Mouse (Mus musculus) midbrain, embryonic 13.5 days (tissue): ENCODE measurements at regions not wholly inside any gene's neighbourhood (a gene's known extent, or its start where the extent isn't known, plus 50 kb on each side); places are given as distances from the start of the nearest gene placed in this dataset.
A peak's percentile ranks its signal among the peaks of the same experiment; 100 is the strongest.

ENCODE experiments used
- ATAC-seq: fragments of 200-750 bp; cut with Nextera tagmentation; 2 replicates; pipeline ENCODE4 v1.8.0; 2017; ENCODE audit warnings: mild to moderate bottlenecking, moderate TSS enrichment, moderate library complexity
- H3K27ac ChIP-seq: fragments of 300-500 bp; sonication (generic); 2 replicates; pipeline ENCODE4 v1.5.1; 2015; ENCODE audit warnings: inconsistent platforms, mild to moderate bottlenecking, moderate library complexity
- H3K27me3 ChIP-seq: fragments of 300-500 bp; sonication (generic); 2 replicates; pipeline ENCODE4 v1.6.1; 2015; ENCODE audit warnings: mild to moderate bottlenecking, inconsistent platforms
- H3K36me3 ChIP-seq: fragments of 300-500 bp; sonication (generic); 2 replicates; pipeline ENCODE4 v1.6.1; 2015; ENCODE audit warnings: mild to moderate bottlenecking, inconsistent platforms
- H3K4me1 ChIP-seq: fragments of 300-500 bp; sonication (generic); replicated peaks from 2 replicates; pipeline ENCODE4 v1.6.1; 2015; ENCODE audit warnings: inconsistent platforms
- H3K4me2 ChIP-seq: fragments of 300-500 bp; sonication (generic); replicated peaks from 2 replicates; pipeline ENCODE4 v1.6.1; 2015; ENCODE audit warnings: moderate library complexity, mild to moderate bottlenecking, inconsistent platforms
- H3K4me3 ChIP-seq: fragments of 300-500 bp; sonication (generic); replicated peaks from 2 replicates; pipeline ENCODE4 v1.5.1; 2015; ENCODE audit warnings: mild to moderate bottlenecking, inconsistent platforms
- H3K9ac ChIP-seq: fragments of 300-500 bp; sonication (generic); replicated peaks from 2 replicates; pipeline ENCODE4 v1.6.1; 2015; ENCODE audit warnings: mild to moderate bottlenecking, inconsistent platforms
- H3K9me3 ChIP-seq: fragments of 300-500 bp; sonication (generic); 2 replicates; pipeline ENCODE4 v1.6.1; 2016; ENCODE audit warnings: mild to moderate bottlenecking, inconsistent platforms
- WGBS: fragments of 180-500 bp; shearing (Covaris S2); methylation state at CpG from one replicate; pipeline ENCODE4 v1.1.7; 2015; 5-methylcytosine and 5-hydroxymethylcytosine counted together

DNA sequence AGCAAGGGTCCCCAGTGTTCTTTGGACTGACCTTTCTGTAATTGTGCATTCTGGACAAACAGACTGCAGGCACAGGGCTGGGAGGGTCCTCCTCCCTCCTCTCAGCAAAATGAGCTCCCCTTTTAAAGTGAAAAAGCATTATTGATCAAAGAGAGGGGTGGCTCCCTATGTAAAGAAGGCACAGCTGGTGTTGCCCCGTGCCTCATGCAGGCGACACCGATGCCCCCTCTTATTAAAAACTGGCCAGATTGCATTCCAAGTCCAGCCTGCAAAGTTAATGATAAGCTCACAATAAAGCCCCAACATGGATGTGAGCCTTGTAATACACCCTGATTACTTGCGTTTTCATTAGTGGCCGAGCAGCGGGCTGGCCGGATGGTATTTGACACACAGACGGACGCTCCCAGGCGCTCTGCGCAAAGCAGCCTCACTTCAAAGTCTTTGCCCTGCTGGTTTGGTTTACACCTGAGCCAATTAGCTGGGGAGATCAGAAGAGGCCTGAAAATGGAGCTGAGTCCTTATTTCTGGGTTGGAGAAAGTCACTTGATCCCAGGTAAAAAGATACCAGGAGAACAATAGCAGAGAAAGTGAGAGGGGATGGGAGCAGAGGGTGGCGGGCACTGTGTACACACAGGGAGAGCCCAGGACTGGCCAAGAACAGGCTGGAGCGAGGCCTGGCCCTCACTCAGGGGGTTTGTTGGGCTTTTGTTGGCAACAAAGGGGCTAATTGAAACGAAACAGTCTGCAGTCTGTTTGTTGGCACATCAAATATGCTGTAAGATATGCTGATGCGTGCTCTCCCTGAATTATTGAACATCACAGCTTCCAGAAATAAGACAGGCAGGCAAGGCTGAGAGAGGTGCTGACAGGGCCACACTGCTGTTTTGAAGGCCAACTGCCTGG is 301.4 kb upstream of the Irx4 start:
- H3K9ac ChIP-seq, result no peak overlapping the region
- peak overlapping the region; percentile 74 for H3K27ac ChIP-seq
- H3K4me1 ChIP-seq, result peaks cover 21% of the 10 kb centered on the region
- ATAC-seq, result peak; percentile 89
- H3K4me3 ChIP-seq, result no peak overlapping the region
- H3K4me2 ChIP-seq, result peak overlapping the region; percentile 30
- H3K36me3 ChIP-seq, result no peaks in the 10 kb centered on the region
- H3K9me3 ChIP-seq, result no peaks in the 10 kb centered on the region
- WGBS, result 9% methylated on average over 15 of the region's 15 CpGs
- H3K27me3 ChIP-seq, result peaks cover 9% of the 10 kb centered on the region

DNA sequence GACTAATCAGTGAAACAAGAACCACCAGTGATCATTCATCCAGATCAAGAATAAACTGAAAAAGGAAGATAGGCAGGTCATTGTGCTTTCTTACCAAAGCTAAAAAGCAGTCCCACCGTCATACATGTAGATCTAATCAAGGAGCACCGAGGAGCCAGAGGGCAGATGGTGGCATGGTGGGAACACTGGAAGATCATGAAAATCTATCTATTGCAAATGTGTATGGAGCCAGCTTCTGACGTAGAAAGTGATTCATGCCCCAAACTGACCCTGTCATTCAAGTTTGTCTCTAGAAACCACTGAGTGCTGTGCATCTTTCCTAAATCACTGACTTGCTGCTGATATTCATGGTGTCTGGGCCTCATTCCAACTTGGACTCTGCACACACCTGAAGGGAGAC is 299.0 kb upstream of the Irx4 start:
- H3K36me3 ChIP-seq, result no peaks in the 10 kb centered on the region
- H3K9ac ChIP-seq, result no peak overlapping the region
- peaks cover 8% of the 10 kb centered on the region for H3K27me3 ChIP-seq
- no peak for ATAC-seq
- H3K4me3 ChIP-seq, result no peak overlapping the region
- no peak overlapping the region for H3K4me2 ChIP-seq
- whole genome bisulfite sequencing, result 91% methylated on average over 3 of the region's 3 CpGs
- H3K4me1 ChIP-seq, result peaks cover 21% of the 10 kb centered on the region
- H3K27ac ChIP-seq, result no peak overlapping the region
- no peaks in the 10 kb centered on the region for H3K9me3 ChIP-seq

DNA sequence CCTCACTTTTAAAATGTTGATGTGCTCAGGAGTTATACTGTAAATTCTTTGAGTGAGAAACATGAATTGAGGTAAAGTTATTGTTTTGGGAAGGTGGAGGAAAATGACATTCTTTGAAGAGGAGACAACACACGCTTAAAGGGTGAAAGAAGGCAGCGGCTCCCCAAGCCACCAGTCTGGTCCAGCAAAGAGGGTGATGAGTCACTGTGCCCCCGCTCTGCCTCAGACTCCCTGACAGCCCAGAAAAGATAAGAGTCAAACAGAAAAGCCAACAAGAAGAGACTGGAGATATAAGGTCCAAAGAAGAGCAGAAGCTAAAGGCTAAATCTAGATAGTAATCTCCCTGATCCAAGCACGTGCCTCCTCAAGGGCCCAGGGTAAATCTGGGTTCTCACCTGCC is 288.1 kb upstream of the Irx4 start:
- Histone ChIP-seq H3K4me3 (no peak overlapping the region), H3K9ac (no peak overlapping the region), H3K36me3 (no peaks in the 10 kb centered on the region), H3K4me2 (no peak overlapping the region), H3K27ac (no peak overlapping the region), H3K9me3 (no peaks in the 10 kb centered on the region), H3K27me3 (0 out of 2 replicates have a peak, but pooled peaks cover 5% of the 10 kb centered on the region), H3K4me1 (no peaks in the 10 kb centered on the region)
- 88% methylated on average over 4 of the region's 4 CpGs for WGBS
- ATAC-seq, result no peak

DNA sequence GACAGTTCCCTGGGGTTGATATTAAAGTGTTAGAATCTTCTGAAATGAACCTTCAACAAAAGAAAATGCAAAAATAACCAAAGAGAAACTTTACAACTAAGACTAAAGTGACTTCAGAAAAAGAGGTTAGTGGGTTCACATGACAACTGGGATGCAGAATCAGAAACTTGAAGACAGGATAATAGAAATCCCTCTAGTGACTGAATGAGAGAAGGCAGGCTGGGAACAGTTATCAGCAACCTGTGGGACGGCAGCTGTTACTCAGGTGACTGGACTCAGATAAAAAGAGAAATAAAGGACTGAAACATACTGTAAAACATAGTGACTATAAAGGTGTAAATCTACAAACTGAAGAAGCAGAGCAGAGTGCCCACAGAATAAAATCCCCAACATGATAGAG is 287.4 kb upstream of the Irx4 start:
- Histone ChIP-seq H3K9ac (no peak overlapping the region), H3K4me1 (no peaks in the 10 kb centered on the region), H3K36me3 (no peaks in the 10 kb centered on the region), H3K27me3 (0 out of 2 replicates have a peak, but pooled peaks cover 5% of the 10 kb centered on the region), H3K27ac (no peak overlapping the region), H3K4me3 (no peak overlapping the region), H3K9me3 (no peaks in the 10 kb centered on the region), H3K4me2 (no peak overlapping the region)
- 46% methylated on average over 1 of the region's 1 CpGs for WGBS
- ATAC-seq, result no peak

DNA sequence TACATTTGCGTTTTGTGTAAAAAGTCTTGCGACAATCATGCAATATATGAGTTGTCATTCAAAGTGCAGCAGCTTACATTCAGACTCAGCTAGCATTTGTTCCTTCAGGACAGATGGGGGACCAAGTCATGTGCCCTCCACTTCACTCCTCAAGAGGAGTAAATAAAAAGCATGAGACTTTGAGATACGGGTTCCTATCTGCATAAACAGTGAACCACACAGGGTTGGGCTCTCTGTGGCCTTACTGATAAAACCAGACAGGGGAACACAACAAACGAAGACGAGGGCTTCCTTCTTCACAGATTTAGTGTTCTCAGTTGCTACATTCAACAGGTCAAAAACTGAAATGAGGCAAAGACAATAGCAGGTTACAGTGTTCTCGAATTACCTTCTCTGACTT is 283.1 kb upstream of the Irx4 start:
- Histone ChIP-seq H3K4me2 (no peak overlapping the region), H3K27ac (no peak overlapping the region), H3K9me3 (no peaks in the 10 kb centered on the region), H3K36me3 (no peaks in the 10 kb centered on the region), H3K9ac (no peak overlapping the region), H3K4me3 (no peak overlapping the region), H3K4me1 (no peaks in the 10 kb centered on the region), H3K27me3 (0 out of 2 replicates have a peak, but pooled peaks cover 4% of the 10 kb centered on the region)
- 91% methylated on average over 6 of the region's 6 CpGs for WGBS
- no peak for ATAC-seq

DNA sequence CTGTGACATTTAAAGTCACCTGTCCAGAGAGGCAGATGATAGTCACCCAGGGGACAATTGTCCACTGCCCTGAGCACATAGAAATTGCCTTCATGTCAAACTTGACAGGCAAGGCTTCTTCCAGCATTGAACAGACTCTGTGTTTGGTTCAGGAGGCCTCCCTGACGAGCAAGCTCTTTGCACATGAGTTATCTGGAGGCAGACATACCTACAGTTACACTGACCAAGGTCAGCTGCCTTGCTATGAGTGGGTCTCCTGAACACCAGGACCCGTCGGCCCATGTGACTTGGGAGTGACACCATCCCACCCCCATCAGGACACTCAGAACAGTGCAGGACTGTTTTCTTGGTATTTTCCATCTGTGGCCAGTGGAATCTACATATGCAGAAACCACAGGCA is 282.3 kb upstream of the Irx4 start:
- ATAC-seq, result no peak
- H3K27ac ChIP-seq, result no peak overlapping the region
- no peaks in the 10 kb centered on the region for H3K9me3 ChIP-seq
- no peak overlapping the region for H3K4me2 ChIP-seq
- H3K27me3 ChIP-seq, result no peaks in the 10 kb centered on the region
- WGBS, result 80% methylated on average over 3 of the region's 3 CpGs
- H3K4me3 ChIP-seq, result no peak overlapping the region
- no peaks in the 10 kb centered on the region for H3K36me3 ChIP-seq
- no peak overlapping the region for H3K9ac ChIP-seq
- H3K4me1 ChIP-seq, result no peaks in the 10 kb centered on the region

DNA sequence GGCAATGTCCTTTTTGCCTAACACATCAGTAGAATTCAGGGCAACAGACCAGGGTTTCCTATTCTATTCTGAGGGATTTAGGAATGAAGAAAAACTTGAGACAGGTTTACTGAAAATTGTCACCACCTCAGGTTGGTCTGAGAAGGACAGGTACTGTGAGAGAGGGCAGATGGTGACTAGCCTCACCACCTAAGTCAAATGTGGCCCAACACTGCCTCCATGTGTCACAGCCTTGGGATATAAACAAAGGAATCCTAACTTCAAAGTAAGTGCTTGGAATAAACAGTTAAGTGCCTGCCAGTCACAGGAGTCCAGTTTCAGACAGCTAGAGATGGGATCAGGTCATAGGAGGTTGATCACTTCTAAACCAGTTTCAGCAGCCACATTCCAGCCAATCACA is 281.3 kb upstream of the Irx4 start:
- no peaks in the 10 kb centered on the region for H3K9me3 ChIP-seq
- no peak overlapping the region for H3K4me2 ChIP-seq
- H3K4me3 ChIP-seq, result no peak overlapping the region
- no peak for ATAC-seq
- no peak overlapping the region for H3K27ac ChIP-seq
- no peaks in the 10 kb centered on the region for H3K27me3 ChIP-seq
- no peaks in the 10 kb centered on the region for H3K4me1 ChIP-seq
- H3K36me3 ChIP-seq, result no peaks in the 10 kb centered on the region
- H3K9ac ChIP-seq, result no peak overlapping the region

DNA sequence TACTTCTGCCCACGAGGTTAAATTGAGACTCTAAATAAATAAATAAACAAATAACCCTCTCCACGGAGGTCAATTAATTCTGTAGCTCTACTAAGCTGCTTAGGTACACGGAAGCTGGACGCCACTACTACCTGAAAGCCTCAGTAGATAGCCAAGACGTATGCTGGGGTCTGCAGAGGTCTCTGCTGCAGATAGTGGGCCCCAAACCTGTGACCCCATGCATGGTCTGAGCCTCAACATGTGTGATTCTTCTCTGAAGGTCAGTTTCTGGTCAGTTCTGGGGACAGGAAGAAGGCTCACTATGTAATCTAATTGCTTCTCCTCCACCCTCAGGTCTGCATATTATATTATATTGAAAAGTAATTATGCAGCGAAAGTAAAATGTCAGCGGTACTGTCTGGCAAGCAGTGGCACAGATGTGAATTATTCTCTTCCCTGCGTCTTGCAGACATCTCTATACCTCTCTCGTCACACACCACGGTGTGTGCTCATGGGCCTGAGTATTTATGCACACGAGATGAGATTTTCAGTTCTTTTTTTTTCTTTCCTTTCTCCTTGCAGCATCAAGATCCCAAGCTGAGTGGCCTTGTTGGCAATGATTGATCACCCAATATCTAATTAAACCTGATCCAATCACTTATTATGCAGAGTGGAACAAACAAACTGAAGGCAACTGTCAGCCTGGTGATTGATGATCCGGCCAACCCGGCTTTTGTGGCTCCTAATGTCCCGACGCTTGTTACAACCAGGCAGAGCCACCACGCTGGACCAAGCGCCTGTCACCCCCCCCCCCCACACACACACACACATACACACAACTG is 267.5 kb upstream of the Irx4 start:
- WGBS, result 77% methylated on average over 17 of the region's 17 CpGs
- peak; percentile 55; the same call in 1 of the 2 replicates for ATAC-seq
- H3K4me2 ChIP-seq, result no peak overlapping the region

DNA sequence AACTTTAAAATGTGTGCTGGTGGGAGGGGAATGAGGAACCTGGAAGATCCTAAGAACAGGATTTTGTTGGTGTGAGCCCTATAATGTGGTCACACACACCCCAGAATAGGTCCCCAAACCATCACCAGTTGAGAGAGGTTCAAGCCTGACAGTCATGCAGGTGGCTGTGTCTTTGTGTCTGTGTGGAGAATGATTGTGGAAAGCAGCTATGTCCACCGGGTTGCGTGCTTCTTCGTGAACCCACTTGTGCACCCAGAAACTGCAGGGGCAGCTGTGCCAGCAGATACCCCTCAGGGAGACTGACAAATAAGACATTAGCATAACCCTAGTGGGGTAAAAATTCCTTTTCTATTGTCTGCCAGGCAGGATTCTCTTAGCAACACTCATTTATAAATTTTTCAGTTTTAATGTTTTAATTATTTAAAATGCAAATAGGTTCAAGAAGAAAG is 266.8 kb upstream of the Irx4 start:
- Histone ChIP-seq H3K4me3 (no peak overlapping the region), H3K4me1 (peaks cover 14% of the 10 kb centered on the region), H3K36me3 (no peaks in the 10 kb centered on the region), H3K4me2 (no peak overlapping the region), H3K27me3 (no peaks in the 10 kb centered on the region), H3K27ac (no peak overlapping the region), H3K9me3 (no peaks in the 10 kb centered on the region), H3K9ac (no peak overlapping the region)
- peak; percentile 37; the same call in 1 of the 2 replicates for ATAC-seq
- WGBS, result 53% methylated on average over 3 of the region's 3 CpGs

More for the DNA sequence above, 267.5 kb upstream of the Irx4 start:
- H3K27ac ChIP-seq, result no peak overlapping the region; the same call in 1 of the 2 replicates
- H3K4me1 ChIP-seq, result peaks cover 14% of the 10 kb centered on the region
- H3K9me3 ChIP-seq, result no peaks in the 10 kb centered on the region
- no peak overlapping the region for H3K9ac ChIP-seq
- H3K4me3 ChIP-seq, result no peak overlapping the region
- no peaks in the 10 kb centered on the region for H3K36me3 ChIP-seq
- H3K27me3 ChIP-seq, result no peaks in the 10 kb centered on the region

DNA sequence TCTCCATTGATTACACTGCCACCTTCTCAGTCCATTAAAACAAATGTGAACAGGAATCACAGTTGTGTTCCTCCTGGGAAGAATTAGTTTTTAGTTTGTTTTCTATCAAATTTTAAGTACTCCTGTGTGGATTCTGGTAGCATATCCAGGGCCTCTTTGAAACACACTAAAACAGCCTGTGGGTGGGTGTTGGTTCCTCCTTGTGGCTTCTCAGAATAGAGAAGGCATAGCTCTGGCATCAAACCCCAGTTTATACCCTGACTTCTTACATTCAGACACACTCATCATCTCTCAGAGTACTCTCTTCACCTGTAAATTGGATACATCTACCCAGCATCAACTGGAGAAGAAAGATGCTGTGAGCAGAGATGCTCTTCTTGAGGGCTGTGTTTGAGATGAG is 265.7 kb upstream of the Irx4 start:
- no peak overlapping the region for H3K4me2 ChIP-seq
- H3K9ac ChIP-seq, result no peak overlapping the region
- no peaks in the 10 kb centered on the region for H3K9me3 ChIP-seq
- no peaks in the 10 kb centered on the region for H3K36me3 ChIP-seq
- no peak overlapping the region for H3K27ac ChIP-seq
- no peak for ATAC-seq
- H3K27me3 ChIP-seq, result no peaks in the 10 kb centered on the region
- peaks cover 14% of the 10 kb centered on the region for H3K4me1 ChIP-seq
- H3K4me3 ChIP-seq, result no peak overlapping the region

DNA sequence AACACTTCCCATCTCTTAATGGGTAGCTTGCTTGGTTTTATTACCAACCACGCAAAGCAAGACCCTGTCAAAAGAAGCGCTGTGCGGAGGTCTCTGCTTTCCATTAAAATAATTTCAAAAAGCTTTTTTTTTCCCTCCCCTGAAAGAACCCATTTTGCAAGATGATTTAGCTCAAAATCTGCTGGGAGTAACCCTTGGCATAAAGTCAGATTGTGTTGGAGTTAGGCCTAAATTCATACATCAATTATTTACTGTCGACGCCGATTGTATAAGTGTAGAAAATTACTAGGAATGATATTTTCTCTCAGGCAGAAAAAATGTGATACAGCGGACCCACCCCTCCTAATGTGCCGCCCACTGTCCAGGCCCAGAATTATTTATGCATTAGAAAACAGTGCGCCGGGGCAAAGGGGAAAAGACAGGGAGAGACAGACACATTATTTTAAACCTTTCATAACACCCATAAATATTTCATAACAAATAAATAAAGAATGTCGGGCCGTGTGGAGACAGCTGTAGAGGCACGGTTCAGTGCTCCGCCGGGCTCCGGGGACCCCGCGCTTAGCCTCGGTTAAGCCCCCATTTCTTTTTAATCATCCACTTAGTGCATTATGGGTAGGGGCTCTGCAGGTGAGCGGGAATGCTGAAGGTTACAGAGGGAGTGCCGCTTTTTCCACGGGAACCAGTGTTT is 251.3 kb upstream of the Irx4 start:
- Histone ChIP-seq H3K36me3 (no peaks in the 10 kb centered on the region), H3K27ac (peak overlapping the region; percentile 36; the same call in 1 of the 2 replicates), H3K4me3 (no peak overlapping the region), H3K4me2 (peak overlapping the region; percentile 38), H3K9me3 (no peaks in the 10 kb centered on the region), H3K4me1 (peaks cover 21% of the 10 kb centered on the region), H3K27me3 (peaks cover 7% of the 10 kb centered on the region; the same call in 1 of the 2 replicates), H3K9ac (no peak overlapping the region)
- WGBS, result 39% methylated on average over 22 of the region's 22 CpGs
- peak; percentile 86 for ATAC-seq
